Mouse (Mus musculus) liver, postnatal 0 days (tissue): ENCODE data around the gene Zfp692.

Experiments used
- CTCF ChIP-seq: sonication (generic); IDR thresholded peaks from 2 replicates; pipeline ENCODE4 v1.5.1; 2016; ENCODE audit warnings: antibody characterized with exemption, low read depth
- EP300 ChIP-seq: IDR thresholded peaks from 2 replicates; pipeline ENCODE4 v1.6.1; 2016; ENCODE audit warnings: antibody characterized with exemption, low read depth, mild to moderate bottlenecking

GRCm38 (mm10) chr11:58322824-58323569, 16.1 kb downstream of the Zfp692 start:
- peak; percentile 22; the same call in 1 of the 2 replicates for TF ChIP-seq CTCF
- no peak for TF ChIP-seq EP300
